Mouse (Mus musculus): Measurements from ENCODE around the gene Nr1h2.

Nr1h2 gene

DNA sequence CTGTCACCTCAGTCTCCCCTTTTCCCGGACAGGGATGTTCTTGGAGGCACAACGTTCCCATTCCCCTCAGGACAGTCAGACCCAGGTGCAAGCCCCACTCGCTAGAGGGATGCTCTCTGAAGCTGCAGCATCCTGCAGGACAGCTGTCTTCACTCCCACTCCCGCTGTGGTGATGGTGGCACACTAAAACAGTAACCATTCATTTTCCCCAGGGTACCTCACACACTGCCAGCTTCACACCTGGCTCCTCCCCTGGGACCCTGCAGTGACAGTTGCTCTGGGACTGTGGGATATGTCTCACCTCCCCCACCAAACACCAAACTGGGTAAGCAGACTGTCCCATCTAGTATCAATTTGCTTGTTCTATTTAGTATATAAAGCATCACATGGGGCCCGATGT lies 6.0 kb downstream of the Nr1h2 start:
- no peak for DNase-seq

GRCm38 (mm10) chr7:44547041-44547440 lies 6.7 kb downstream of the Nr1h2 start:
- no peak for DNase-seq

- no peak for DNase-seq
Observed at GRCm38 (mm10) chr7:44546274-44546673, 7.5 kb downstream of the Nr1h2 start.

GRCm38 (mm10) chr7:44543071-44543470 lies 10.7 kb downstream of the Nr1h2 start:
- no peak for DNase-seq

GRCm38 (mm10) chr7:44542555-44542954 lies 11.2 kb downstream of the Nr1h2 start:
- no peak for DNase-seq

GRCm38 (mm10) chr7:44538756-44539624 lies 14.8 kb downstream of the Nr1h2 start:
- no peak for DNase-seq

- no peak for DNase-seq
Observed at GRCm38 (mm10) chr7:44537496-44537895, 16.3 kb downstream of the Nr1h2 start.

DNA sequence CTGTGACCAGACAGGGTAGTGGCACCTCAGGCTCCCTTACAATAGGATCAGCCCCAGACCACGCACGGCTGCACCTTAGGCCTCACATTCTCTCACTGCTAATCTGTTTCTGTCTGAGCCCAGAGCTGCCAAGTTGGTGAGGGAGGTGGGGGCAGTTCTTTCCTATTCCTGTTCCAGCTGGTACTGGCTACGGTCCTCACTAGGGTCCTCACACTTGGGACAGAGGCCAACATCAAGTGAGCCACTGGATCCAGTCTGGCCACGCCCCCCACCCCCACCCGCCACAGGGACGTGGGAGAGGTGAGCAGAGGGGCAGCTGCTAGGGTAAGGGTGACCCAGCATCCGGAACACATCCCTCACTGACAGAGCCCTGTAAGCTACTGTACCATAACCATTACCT lies 16.7 kb downstream of the Nr1h2 start:
- DNase-seq, result no peak

GRCm38 (mm10) chr7:44536590-44536968 lies 17.2 kb downstream of the Nr1h2 start:
- DNase-seq, result peak; percentile 63

DNA sequence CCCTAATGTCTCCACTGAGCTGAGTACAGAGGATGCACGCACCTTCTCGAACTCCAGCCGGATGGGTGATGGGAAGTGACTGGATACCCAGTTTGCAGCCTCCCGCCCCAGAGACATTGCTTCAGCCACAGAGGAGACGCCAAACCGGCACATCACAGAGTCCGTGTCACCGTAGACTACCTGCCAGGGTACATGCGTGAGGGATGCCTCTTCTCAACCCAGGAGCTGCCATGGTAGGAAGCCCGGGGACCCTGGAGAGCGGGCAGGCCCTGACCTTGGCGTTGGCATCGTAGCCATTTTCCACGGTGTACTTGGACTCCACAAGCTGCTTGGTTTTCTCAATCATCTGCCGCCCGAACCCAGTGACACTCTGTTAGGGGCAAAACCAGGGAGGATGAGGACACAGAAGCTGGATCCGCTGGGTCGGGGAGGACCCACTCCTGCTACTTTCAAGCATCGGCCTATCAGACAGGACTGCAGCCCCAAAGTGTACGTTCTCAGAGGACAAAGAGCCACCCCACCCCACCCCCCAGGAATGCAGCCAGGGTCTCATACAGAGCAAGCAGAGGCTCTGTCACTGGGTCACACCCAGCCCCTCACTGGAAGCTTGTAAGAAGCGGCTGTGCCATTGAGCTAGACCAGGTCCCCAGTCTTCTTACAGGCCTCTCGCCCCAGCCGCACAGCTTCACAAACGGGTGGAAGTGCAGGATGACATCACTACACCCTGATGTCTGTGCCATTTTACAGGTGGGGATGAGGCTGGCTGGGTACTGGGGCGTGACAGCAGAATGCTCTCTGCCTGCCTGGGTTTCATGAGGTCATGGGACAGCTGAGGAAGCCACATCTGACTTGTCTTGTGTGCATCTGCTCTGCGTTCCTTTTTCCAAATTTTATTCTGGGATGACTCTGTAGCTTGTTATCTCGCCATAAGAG lies 17.8 kb downstream of the Nr1h2 start:
- no peak for DNase-seq

DNA sequence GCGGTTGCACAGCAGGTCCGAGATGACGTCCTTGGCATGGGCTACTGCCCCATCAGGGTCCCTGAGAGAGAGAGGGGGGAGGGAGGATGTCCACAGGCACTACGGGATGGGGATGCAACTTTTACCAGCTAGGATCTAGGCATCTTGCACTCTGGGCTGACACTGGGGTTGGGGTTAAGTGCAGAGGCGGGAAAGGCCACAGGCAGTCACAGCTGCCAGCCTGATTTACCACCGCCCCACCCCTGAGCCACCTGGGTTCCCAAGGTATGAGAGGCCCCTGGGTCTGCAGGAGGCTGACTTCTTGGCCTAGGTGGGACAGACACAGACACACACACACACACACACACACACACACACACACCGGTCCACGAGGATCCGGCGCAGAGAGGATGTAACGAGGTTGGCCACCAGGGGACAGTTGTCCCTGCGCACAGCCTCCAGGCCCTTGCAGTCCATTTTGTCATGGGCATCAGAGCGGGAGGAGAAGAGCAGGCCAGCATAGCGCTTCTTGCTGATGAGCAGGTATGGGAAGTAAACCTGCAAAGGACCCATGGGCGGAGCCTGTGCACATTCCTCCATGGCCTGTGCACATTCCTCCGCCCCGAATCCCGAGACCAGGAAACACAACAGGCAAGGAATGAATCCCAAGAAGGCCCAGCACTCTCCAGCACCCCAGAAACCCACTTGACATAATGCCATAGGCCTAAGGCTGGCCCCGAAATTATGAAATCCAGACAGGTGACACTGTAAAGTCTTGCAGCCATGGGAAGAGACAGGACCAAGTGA lies 18.9 kb downstream of the Nr1h2 start:
- no peak for DNase-seq

GRCm38 (mm10) chr7:44534242-44534641 lies 19.5 kb downstream of the Nr1h2 start:
- DNase-seq, result no peak

DNA sequence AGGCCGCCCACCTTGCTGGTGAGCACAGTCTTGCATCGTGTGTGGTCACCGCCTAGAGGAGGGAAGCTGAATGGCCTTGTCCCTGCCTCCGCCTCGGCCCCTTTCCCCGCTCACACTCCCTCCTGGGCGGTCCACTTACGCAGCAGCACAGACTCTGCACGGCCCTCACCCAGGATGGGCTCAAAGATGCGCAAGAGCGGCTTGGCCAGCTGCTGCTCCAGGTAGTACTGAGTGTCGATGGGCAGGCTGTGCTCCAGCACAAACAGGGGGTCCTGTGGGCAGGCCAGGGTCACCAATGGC lies 20.1 kb downstream of the Nr1h2 start:
- no peak for DNase-seq

- DNase-seq, result no peak
Observed at GRCm38 (mm10) chr7:44532918-44533745, 20.6 kb downstream of the Nr1h2 start.

- DNase-seq, result no peak
Observed at GRCm38 (mm10) chr7:44531946-44532732, 21.6 kb downstream of the Nr1h2 start, which contains the start of gene Spib. TSS of gene Spib (minus strand) at chr7:44532071.

DNA sequence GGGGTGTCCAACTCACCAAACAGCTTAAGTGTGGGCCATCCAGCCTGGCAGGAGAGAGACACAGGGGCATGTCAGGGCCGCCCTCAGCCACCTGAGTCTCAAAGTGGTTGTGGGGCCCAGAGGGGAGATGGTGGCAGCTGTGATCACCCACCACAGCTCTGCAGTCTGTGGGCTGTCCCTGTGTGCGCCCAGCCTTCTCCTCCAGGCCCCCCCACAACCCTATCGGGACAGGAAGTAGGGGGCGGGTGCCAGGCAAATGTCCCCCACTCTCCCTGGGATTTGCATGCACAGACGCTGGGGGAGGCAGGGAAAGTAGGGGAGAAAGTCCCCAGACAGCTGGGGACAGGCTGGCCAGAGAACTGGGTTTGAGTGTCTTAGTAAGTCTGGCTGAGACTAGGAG lies 22.5 kb downstream of the Nr1h2 start:
- DNase-seq, result no peak

DNA sequence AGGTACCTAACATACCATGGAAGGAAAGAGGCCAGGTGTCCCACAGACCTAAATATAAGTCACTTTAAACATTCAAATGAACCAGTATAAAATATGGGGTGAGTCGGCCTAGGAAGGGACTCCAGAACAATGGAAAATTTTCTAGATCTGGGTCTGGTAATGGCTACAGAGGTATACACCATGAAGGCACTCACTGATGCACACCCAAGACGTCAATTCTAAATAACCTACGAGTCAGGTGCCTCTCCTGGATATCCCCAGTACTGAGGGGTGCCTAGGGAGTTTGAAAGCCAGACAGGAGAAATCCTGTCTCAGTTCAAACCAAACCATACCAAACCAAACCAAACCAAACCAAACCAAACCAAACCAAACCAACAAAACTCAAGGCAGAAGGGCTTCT lies 23.2 kb downstream of the Nr1h2 start:
- DNase-seq, result no peak

DNA sequence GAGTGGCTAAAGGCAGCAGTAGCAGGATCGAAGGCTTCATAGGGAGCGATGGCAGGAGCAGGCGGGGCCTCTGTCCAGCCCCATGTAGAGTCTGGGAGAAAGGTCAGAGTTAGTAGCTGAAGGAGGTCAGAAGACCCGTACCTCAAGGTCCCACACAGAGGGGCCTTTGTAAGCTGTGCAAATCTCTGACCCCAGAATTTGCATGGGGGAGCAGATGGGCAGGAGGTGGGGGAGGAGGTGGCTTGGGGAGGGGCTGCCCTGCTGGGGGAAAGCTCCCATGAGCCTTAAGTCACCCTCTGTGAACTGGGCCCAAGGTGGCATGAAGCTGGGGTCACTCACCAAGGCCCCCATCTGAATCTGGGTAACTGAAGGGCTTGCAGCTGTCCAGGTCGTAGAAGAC lies 24.2 kb downstream of the Nr1h2 start:
- DNase-seq, result no peak

DNA sequence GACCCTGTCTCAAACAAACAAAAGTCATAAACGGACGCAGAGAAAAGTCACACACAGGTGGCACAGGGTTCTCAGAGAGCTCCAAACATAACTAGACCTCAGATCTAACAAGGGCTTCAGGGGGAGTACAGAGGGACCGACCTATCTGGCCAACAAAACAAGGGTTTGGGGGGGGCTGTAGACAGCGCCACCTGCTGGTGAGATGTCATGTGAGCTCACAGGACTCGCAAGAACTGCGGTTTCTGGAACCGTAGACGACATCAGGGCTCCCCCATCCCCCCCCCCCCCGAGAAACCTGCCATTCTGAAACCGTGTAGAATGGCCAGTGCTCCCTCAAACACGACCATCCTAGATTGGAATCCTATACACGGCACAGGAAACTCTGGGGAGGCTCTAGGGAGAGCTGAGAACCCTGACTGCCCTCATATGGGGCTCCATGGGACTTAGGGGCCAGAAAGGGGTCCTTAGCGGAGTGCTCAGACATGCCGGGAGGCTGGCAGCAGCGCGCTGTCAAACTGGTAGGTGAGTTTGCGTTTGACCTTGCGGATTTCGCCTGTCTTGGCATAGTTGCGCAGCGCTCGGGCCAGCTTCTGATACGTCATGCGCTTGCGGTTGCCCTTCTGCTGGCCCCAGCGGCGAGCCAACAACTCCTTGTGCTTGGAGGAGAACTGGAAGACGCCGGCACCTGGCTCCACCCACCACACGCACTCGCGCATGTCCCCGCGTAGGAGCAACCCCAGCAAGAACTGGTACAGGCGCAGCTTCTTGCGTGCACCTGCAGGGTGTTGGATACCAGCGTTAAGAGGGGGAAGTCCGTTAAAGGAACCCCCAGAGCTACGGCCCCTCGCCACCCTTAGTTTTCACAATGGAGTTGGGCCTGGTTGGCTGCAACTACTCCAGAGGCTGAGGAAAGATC lies 26.0 kb downstream of the Nr1h2 start:
- peak; percentile 89 for DNase-seq

Data from right cerebral cortex, adult 18-20 months (tissue).